Comparison of ENCODE assay signal across 15 mouse cellular contexts in genomic region chr1:64796867-64797582, GRCm38 (mm10). TPM values are rescaled to one million over a fixed set of nuclear protein-coding genes. Genes with fewer than 3 reads are reported as not detected.
DNase-seq lines count a peak whose midpoint lies in the region; TF ChIP-seq lines count a peak whose summit lies in the region.
"Had no signal": no experiment of that assay in that cellular context is flagged by ENCODE, and none has a peak within 500 bp of the region (broad histone marks: within the 10 kb centered on the region; RNA-seq: fewer than 3 reads in every experiment).

No protein-coding gene starts in this region.

- peaks cover 11% of the 10 kb centered on the region for H3K27me3 ChIP-seq in megakaryocyte, embryonic 14.5 days (replicated peaks)
- H3K27me3 ChIP-seq: liver, embryonic 12.5 days had no signal

- peaks cover 35% of the 10 kb centered on the region for H3K4me1 ChIP-seq in bone marrow macrophage, adult 2 months (ENCODE audit: control insufficient read depth, insufficient read depth, low read length)
- H3K4me1 ChIP-seq in megakaryocyte, embryonic 14.5 days, result peaks cover 22% of the 10 kb centered on the region

- DNase-seq in 3134 (ENCODE audit: extremely low read depth, insufficient read length, low spot score), result peak; percentile 43
- DNase-seq in CD4-positive helper T cell, adult 2 months (ENCODE audit: low read depth, low spot score), result peak; percentile 40
- no peak for DNase-seq in layer of hippocampus, postnatal 10 days (ENCODE audit: low spot score in 2 of 2)
- no peak for DNase-seq in layer of hippocampus, postnatal 25 days (ENCODE audit: extremely low spot score in 1 of 2, low spot score in 1 of 2)
- no peak for DNase-seq in right cerebral cortex, postnatal 36 days (ENCODE audit: low spot score in 2 of 2)
- no peak for DNase-seq in heart, adult 18-20 months
- DNase-seq: cerebellum, postnatal 36 days; heart, postnatal 36 days; kidney, postnatal 10 days; right cerebral cortex, postnatal 14 days; thymus, postnatal 14 days had no signal

- peaks cover 13% of the 10 kb centered on the region for H3K36me3 ChIP-seq in megakaryocyte, embryonic 14.5 days (replicated peaks; ENCODE audit: low read length)

- peak overlapping the region; percentile 23 for H3K27ac ChIP-seq in bone marrow macrophage, adult 2 months (ENCODE audit: insufficient read depth, low read depth, low read length)
- H3K27ac ChIP-seq: liver, embryonic 12.5 days; midbrain, embryonic 10.5 days had no signal

- TF ChIP-seq CTCF in bone marrow macrophage, adult 2 months (IDR thresholded peaks at IDR 0.05; ENCODE audit: low read depth, low read length), result no peak

- no peaks in the 10 kb centered on the region for H3K9me3 ChIP-seq in megakaryocyte, embryonic 14.5 days
- H3K9me3 ChIP-seq: liver, embryonic 12.5 days; midbrain, embryonic 10.5 days had no signal

- no peak overlapping the region for H3K4me3 ChIP-seq in bone marrow macrophage, adult 2 months (ENCODE audit: insufficient read depth, low read length)
- peak overlapping the region; percentile 74 for H3K4me3 ChIP-seq in megakaryocyte, embryonic 14.5 days (replicated peaks)
- H3K4me3 ChIP-seq: liver, embryonic 12.5 days; midbrain, embryonic 10.5 days had no signal

- no peak for TF ChIP-seq POLR2A in bone marrow macrophage, adult 2 months (IDR thresholded peaks at IDR 0.05; ENCODE audit: borderline replicate concordance, low read depth, low read length)

RNA-seq across cellular contexts. Expression of gene Fzd5, which starts 59.5 kb away (rescaled TPM):
- 2.4 TPM in 2 replicates for polyA plus RNA-seq in bone marrow macrophage, adult 2 months (2012; ENCODE audit: insufficient read depth, insufficient read length, missing spikeins)
- polyA plus RNA-seq in megakaryocyte, embryonic 14.5 days (2012; ENCODE audit: insufficient read depth, low replicate concordance), result 0.45 and 0.75 TPM in 2 replicates
- 1 to 10 TPM in 1 of 2 experiments, under 1 TPM in 1; 0.83 to 1.0 TPM for total RNA-seq in layer of hippocampus, postnatal 10 days (2021)
- 1 to 10 TPM in 1 of 2 experiments, under 1 TPM in 1; 0.79 to 1.0 TPM for total RNA-seq in layer of hippocampus, postnatal 25 days (2021)
- 1 to 10 TPM; 3.9 to 4.4 TPM for total RNA-seq in heart, adult 18-20 months (2021)

Comparison
In these comparisons a context has a peak if more than half of its experiments do, and no peak if none do; other contexts are left out.
1. DNase-seq: peak in 3134 (single experiment) and CD4-positive helper T cell, adult 2 months (single experiment); none in layer of hippocampus, postnatal 10 days (0 of 2), layer of hippocampus, postnatal 25 days (0 of 2), right cerebral cortex, postnatal 36 days (0 of 2) and heart, adult 18-20 months (0 of 2).